Mouse (Mus musculus) cortical plate, adult 2 months (tissue): ENCODE measurements at regions not wholly inside any gene's neighbourhood (a gene's known extent, or its start where the extent isn't known, plus 50 kb on each side); places are given as distances from the start of the nearest gene placed in this dataset.

ENCODE experiments used
- CTCF ChIP-seq: fragments of 200-500 bp; IDR thresholded peaks from 2 replicates; pipeline ENCODE4 v1.5.1; 2011; ENCODE audit warnings: mild to moderate bottlenecking, control low read depth, low read length; ENCODE audit not compliant: insufficient read depth; ENCODE audit errors: extremely low read depth
- POLR2A ChIP-seq: fragments of 200-500 bp; IDR thresholded peaks from 2 replicates; pipeline ENCODE4 v1.6.1; 2011; ENCODE audit warnings: mild to moderate bottlenecking, low read length, control low read depth; ENCODE audit not compliant: insufficient read depth; ENCODE audit errors: extremely low read depth

DNA sequence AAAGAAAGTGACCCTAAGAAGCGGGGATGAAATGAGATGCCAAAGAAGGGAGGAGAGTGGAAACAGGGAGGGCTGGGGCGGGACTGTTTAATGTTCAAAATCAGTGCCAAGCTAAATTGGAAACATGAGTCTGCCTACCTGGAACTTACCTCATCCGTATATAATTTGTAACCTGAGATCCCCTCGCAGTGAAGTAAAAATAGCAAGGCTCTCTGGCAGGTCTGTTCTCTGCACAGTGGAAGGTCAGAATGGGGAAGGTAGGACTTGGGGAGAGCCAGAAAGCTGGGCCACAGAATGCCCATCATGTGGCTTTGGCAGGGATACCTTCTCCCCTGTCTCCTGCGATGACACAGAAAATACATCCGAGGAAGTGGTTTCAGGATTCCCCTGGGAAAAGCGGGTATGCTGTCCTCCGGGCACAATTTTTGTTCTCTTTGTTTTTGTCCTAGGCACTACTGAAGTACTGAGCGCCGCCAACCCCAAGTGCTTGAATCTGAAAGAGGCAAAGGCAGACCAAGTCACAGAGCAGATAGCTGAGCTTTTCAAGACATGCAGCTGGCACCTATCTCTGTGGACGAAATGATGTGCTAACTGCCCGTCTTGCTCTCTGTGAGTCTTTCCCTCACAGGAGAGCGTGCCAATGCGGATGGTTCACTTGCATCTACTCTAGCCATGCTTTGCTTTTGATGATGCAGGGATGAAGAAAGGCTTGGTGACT lies 623.2 kb upstream of the Mpdz start:
- TF ChIP-seq CTCF (no peak), POLR2A (no peak)
